Mouse (Mus musculus) heart, embryonic 10.5 days (tissue): ENCODE measurements around the gene Tns3. TPM values are rescaled to one million over a fixed set of nuclear protein-coding genes. Genes with fewer than 3 reads are reported as not detected.

Experiments used
- DNase-seq: peaks from one replicate; pipeline ENCODE4 v3.0.0-alpha.2; 2017; ENCODE audit warnings: low spot score
- H3K27ac ChIP-seq: fragments of 300-500 bp; sonication (generic); 2 replicates; pipeline ENCODE4 v1.5.1; 2016; ENCODE audit warnings: mild to moderate bottlenecking
- H3K27me3 ChIP-seq: fragments of 300-500 bp; sonication (generic); 2 replicates; pipeline ENCODE4 v1.6.1; 2016; ENCODE audit warnings: mild to moderate bottlenecking; ENCODE audit not compliant: poor library complexity, insufficient read depth, severe bottlenecking
- H3K36me3 ChIP-seq: fragments of 300-500 bp; sonication (generic); 2 replicates; pipeline ENCODE4 v1.6.1; 2016; ENCODE audit warnings: mild to moderate bottlenecking, moderate library complexity
- H3K4me1 ChIP-seq: fragments of 300-500 bp; sonication (generic); 2 replicates; pipeline ENCODE4 v1.6.1; 2016; ENCODE audit warnings: mild to moderate bottlenecking
- H3K4me3 ChIP-seq: fragments of 300-500 bp; sonication (generic); 2 replicates; pipeline ENCODE4 v1.5.1; 2016; ENCODE audit warnings: mild to moderate bottlenecking, moderate library complexity
- H3K9me3 ChIP-seq: fragments of 300-500 bp; sonication (generic); 2 replicates; pipeline ENCODE4 v1.6.1; 2016; ENCODE audit warnings: mild to moderate bottlenecking, moderate library complexity
- WGBS: fragments of 180-500 bp; shearing (Covaris S2); methylation state at CpG from one replicate; pipeline ENCODE4 v1.1.7; 2016; 5-methylcytosine and 5-hydroxymethylcytosine counted together
- polyA plus RNA-seq: library from polyadenylated mRNA; unstranded; fragments of >200 nt; fragmentation: Nextera tagmentation; extraction: Ambion mirVana; gene quantifications from 2 replicates; pipeline ENCODE4 v1.2.1, GENCODE M21; 2016

Tns3 gene
- polyA plus RNA-seq, 1 experiment from 2014 or later, result 17.0 TPM

DNA sequence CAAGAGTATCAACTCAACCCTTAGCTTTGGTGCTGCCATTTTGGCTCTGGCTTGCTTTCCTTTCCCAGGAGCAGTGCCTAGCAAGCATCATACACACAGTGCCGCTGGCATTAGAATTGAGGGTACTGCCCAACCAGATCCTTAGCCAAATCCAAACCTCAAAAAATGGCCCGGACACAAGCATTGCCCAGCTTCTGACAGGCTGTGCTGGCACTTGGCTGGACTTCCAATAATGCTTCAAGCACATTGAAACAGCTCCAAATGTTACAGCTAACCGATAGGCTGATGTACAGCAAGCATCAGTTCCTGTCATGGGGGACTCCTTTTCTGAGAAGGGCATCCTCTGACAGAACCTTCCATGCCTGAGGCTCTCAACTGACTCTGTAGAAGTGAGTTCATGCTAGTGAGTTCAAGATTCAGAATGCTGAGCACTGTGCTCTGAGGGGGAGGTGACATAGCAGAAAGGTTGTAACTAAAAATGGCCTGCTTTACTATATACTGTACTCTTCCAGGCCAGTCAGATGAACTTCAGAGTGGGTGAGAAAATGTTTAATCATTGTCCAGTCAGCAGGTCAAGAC lies 201.4 kb downstream of the Tns3 start:
- Histone ChIP-seq H3K4me3 (no peak overlapping the region), H3K27me3 (no peaks in the 10 kb centered on the region), H3K27ac (no peak overlapping the region), H3K36me3 (peaks cover 13% of the 10 kb centered on the region), H3K4me1 (peaks cover 51% of the 10 kb centered on the region), H3K9me3 (no peaks in the 10 kb centered on the region)
- DNase-seq, result no peak
- 82% methylated on average over 3 of the region's 3 CpGs for WGBS

DNA sequence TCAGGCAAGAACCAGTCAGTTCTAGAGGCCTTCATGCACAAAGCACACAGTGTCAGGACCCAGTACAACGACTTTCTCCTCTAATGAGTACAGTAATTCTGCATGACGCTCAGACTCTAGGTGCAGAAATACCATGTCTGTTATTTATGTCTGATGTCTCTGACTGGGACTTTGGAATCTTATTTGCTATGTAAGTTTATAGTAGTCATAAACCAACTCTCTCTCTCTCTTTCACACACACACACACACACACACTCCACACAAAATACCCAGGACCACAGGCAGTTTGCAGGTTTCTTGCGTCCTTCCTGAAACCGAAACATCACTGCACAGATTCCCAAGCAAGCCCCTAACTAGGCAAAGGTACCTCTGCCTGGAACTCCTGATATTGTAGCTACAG lies 203.5 kb downstream of the Tns3 start:
- 85% methylated on average over 4 of the region's 4 CpGs for WGBS
- H3K36me3 ChIP-seq, result peaks cover 13% of the 10 kb centered on the region

DNA sequence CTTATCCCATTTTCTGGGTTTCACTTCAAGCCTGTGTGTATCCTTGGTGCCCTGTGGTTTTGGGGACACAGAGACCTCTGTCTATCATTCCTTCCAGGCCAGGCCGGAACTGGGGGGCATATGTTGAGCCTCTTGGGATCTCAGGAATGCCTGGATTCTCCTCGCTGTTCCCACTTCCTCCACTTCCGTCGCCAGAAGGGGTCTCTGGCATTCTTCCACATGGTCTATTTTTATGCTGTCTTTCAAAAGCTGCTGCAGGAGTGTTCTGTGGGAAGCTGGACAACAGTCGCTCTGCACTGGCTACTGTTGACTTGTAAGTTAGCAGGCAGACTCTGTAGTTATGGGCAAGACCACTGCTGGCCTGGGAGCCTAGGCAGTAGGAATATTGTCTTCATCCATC lies 206.4 kb downstream of the Tns3 start:
- Histone ChIP-seq H3K9me3 (no peaks in the 10 kb centered on the region), H3K4me1 (peaks cover 44% of the 10 kb centered on the region), H3K36me3 (peaks cover 15% of the 10 kb centered on the region), H3K27ac (peak overlapping the region; percentile 80), H3K27me3 (no peaks in the 10 kb centered on the region), H3K4me3 (0 out of 2 replicates have a peak overlapping the region, but pooled peaks have one; percentile 8)
- no peak for DNase-seq
- WGBS, result 10% methylated on average over 5 of the region's 5 CpGs

More for the DNA sequence above, 203.5 kb downstream of the Tns3 start:
- Histone ChIP-seq H3K4me1 (peaks cover 54% of the 10 kb centered on the region), H3K27me3 (no peaks in the 10 kb centered on the region), H3K9me3 (no peaks in the 10 kb centered on the region), H3K4me3 (no peak overlapping the region), H3K27ac (no peak overlapping the region)
- no peak for DNase-seq

DNA sequence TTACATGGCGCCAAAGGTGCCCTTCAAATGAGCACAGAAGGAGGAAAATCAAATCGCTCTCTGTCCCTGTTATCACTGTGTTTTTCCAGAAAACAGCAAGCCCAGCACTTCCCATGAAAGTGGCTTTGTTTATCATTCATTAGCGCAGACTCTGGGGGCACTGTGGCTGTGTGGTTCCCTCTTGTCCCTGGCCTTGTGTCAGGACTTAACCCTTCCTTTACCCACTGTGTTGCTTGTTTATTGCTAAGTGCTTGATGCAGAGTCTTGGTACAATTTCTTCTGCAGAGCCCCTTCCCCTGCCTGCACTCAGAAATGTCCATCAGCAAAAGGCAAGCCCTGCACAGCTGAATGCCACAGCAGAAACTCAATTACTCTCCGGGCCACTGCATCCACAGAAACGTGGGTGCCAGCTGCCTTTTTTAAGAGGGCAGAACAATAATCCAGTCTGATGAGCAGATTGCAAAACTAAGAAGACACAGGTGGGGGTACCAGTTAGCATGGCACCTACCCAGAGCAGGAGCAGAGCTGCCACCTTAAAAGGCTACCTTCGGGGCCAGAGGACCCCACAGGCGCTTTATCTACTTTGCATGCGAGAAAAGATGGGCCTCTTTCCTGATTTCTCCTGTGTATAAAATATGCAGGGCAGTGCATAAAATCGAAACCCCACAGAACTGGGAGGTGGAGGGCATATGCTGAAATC lies 207.6 kb downstream of the Tns3 start:
- Histone ChIP-seq H3K36me3 (peaks cover 9% of the 10 kb centered on the region), H3K27me3 (no peaks in the 10 kb centered on the region), H3K4me3 (no peak overlapping the region), H3K9me3 (no peaks in the 10 kb centered on the region), H3K4me1 (peaks cover 44% of the 10 kb centered on the region), H3K27ac (peak overlapping the region; percentile 59)
- WGBS, result 44% methylated on average over 9 of the region's 9 CpGs
- DNase-seq, result no peak

DNA sequence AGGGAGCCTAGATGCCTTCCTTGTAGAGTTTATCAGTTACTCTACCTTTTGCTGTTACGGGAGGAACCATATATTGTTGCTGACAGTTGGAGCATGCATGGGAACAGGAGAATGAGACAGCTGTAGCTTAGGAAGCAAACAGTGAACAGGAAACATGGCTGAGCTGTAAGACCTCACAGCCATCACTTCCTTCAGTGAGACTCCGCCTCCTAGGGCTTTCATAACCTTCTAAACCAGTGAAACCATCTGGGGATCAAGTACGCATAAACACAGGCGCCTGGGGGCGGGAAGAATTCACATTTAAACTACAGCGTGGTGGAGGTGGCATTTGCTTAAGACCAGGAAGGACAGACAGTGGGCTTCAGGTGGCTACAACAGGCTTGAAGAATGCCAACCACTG lies 208.7 kb downstream of the Tns3 start:
- H3K27ac ChIP-seq, result no peak overlapping the region
- H3K27me3 ChIP-seq, result no peaks in the 10 kb centered on the region
- H3K4me3 ChIP-seq, result no peak overlapping the region
- peaks cover 20% of the 10 kb centered on the region for H3K36me3 ChIP-seq
- no peaks in the 10 kb centered on the region for H3K9me3 ChIP-seq
- 80% methylated on average over 6 of the region's 6 CpGs for WGBS
- no peak for DNase-seq
- peaks cover 44% of the 10 kb centered on the region for H3K4me1 ChIP-seq

DNA sequence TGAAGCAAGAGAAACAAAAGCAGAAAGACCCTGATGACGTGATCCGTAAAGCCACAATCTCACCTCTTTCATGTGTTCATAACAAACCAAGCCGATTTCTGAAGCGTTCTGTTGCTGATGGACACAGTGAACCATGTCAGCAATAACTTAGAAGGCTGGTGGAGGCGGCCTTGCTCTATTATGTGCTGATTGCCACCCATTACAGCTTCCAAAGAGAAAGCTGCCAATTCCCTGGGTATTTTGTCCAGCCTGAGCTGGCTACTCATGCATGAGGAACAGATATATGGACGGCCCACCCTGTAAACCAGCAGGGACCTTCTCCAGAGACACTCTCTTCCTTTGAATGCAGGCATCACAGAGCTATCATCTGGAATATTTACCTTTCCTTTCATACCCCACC lies 211.1 kb downstream of the Tns3 start:
- peaks cover 24% of the 10 kb centered on the region for H3K4me1 ChIP-seq
- H3K27ac ChIP-seq, result no peak overlapping the region
- no peaks in the 10 kb centered on the region for H3K27me3 ChIP-seq
- DNase-seq, result no peak
- WGBS, result 90% methylated on average over 6 of the region's 6 CpGs
- peaks cover 41% of the 10 kb centered on the region for H3K36me3 ChIP-seq
- no peak overlapping the region for H3K4me3 ChIP-seq
- no peaks in the 10 kb centered on the region for H3K9me3 ChIP-seq

DNA sequence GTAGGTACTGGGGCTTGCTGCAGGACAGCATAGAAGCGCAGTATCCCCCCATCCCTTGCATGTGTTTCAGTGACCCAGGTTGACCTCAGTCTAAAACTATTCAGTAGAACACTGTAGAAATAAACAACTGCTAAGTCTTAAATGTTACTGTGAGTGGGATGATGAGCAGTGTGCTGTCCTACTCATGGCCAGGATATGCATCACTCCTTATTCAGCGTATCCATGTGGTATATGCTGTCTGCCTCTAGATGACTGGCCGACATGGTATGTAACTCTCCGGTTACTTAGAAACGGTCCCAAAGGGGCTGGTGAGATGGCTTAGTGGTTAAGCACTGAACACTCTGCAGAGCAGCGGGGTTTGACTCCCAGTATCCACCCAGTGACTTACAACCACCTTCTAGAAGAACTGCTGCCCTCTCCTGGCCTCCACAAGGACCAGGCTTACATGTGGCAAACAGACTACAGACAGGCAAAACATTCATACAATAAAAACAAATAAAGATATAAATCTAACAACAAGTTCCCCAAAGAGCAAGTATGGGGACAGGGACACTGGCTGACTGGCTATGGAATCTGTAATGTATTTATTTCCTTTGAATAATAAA lies 212.6 kb downstream of the Tns3 start:
- Histone ChIP-seq H3K9me3 (no peaks in the 10 kb centered on the region), H3K36me3 (peaks cover 51% of the 10 kb centered on the region), H3K27me3 (no peaks in the 10 kb centered on the region), H3K27ac (no peak overlapping the region), H3K4me3 (no peak overlapping the region), H3K4me1 (peaks cover 18% of the 10 kb centered on the region)
- no peak for DNase-seq
- WGBS, result 84% methylated on average over 6 of the region's 6 CpGs

DNA sequence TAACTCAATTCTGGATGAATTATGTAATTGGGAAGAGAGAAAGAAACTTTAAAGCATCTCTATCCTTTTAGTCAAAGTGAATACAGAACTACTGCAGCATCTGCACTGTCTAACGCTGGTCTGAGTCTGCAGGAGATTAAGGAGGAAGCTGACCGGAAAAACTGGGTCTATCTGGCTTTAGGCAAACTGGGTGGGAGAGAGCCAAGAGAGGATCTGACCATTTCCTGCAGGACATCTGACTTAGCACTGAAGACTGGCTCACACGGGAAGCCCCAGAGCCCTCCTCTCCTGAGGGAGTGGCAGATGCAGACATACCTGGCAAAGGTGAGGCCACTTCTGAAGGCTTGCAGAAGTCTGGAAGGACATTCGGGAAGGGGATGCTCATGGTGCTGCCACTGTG lies 213.8 kb downstream of the Tns3 start:
- Histone ChIP-seq H3K4me3 (no peak overlapping the region), H3K27me3 (no peaks in the 10 kb centered on the region), H3K9me3 (no peaks in the 10 kb centered on the region), H3K27ac (no peak overlapping the region), H3K36me3 (peaks cover 51% of the 10 kb centered on the region), H3K4me1 (peaks cover 15% of the 10 kb centered on the region; the same call in 1 of the 2 replicates)
- 70% methylated on average over 4 of the region's 4 CpGs for WGBS
- DNase-seq, result no peak

DNA sequence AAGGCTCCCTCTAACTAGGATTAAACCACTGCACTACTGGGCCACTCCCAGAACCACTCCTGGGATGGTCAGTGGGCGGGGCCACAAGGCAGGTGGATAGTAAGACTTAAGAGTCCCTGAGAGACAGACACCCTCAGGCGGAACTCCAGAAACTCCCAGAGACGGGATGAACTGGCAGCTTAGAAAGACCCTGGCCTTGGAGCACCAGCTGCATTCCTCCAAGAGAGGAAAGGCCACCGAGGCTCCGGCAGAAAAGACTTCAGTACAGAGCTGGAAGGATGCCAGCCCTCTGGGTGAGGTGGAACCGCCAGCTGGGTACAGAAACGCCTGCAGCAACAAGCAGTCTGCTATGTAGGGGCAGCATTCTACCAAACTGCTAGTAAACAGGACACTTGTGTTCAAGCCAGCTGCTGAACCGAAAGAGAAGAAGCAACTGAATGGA lies 218.4 kb downstream of the Tns3 start:
- Histone ChIP-seq H3K4me3 (no peak overlapping the region), H3K27ac (peak overlapping the region; percentile 18; the same call in 1 of the 2 replicates), H3K9me3 (no peaks in the 10 kb centered on the region), H3K36me3 (peaks cover 71% of the 10 kb centered on the region), H3K27me3 (no peaks in the 10 kb centered on the region), H3K4me1 (peaks cover 19% of the 10 kb centered on the region; the same call in 1 of the 2 replicates)
- DNase-seq, result no peak
- WGBS, result 49% methylated on average over 8 of the region's 8 CpGs

DNA sequence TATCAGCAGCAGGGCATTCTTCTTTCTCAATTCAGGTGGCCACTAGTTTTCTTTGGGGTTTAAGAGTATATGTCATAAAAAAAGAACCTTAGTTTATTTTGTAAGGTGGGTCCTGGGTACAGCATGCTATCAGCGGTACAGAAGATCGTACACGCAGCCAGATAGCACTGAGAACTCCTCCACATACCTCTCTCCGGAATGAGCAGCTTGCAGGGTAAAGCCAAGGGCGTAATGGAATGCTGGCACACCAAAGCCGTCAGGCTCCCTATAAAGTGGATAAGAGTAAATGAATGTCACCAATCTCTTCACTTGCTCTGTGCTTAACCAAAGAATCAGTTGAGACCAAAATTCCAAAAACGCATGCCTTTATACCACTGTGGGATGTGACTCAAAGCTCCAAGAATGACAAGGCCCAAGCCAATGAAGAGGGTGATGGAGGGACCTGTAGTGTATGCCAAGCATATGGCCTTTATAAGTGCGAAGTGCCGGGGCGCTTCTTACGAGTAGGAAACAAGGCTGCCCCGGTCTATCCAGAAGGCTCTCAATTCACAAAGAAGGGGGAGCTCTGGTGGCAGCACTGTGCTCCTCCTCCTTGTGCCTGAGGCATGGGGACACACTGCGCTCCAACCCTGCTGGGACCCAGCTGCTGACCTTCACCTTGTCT lies 219.4 kb downstream of the Tns3 start:
- H3K4me3 ChIP-seq, result no peak overlapping the region
- peaks cover 64% of the 10 kb centered on the region for H3K36me3 ChIP-seq
- peaks cover 19% of the 10 kb centered on the region; the same call in 1 of the 2 replicates for H3K4me1 ChIP-seq
- 80% methylated on average over 13 of the region's 13 CpGs for WGBS
- H3K27me3 ChIP-seq, result no peaks in the 10 kb centered on the region
- no peak overlapping the region for H3K27ac ChIP-seq
- no peak for DNase-seq
- H3K9me3 ChIP-seq, result no peaks in the 10 kb centered on the region

DNA sequence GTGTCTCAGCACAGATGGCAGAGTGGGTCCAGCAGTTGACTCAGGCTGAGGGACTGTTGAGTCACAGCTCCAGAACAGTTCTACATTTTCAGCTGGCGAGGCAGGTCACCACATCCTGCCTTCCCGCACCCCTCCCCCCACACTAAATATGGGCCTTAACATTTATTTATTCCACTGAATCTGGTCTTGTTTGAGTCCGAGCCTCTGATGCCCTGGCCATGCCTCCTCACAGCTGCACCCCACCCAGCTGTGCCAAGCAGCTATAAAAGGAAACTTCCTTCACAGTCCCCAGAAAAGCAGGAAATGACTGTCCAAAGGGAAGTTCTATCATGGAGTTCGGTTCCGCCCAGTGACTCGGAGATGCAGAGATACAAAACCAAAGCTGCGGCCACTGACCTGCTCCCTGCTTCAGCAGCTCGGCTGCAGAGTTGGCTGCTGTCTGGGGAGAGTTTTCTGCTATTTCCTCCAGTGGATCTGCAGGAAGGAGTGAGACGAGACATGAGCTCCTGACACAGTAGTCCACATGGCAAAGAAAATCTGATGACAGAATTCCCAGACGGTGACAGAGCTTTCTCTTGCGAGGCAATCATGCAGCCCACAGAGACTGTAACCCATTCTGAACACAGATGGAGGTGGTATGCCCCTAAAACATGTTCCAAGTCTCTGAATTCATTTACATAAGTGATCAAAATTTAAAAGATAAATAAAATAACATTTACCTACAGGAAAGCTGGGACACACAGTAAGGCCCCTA lies 220.6 kb downstream of the Tns3 start:
- Histone ChIP-seq H3K36me3 (peaks cover 59% of the 10 kb centered on the region), H3K27ac (no peak overlapping the region), H3K4me3 (no peak overlapping the region), H3K27me3 (no peaks in the 10 kb centered on the region), H3K9me3 (no peaks in the 10 kb centered on the region), H3K4me1 (peaks cover 19% of the 10 kb centered on the region; the same call in 1 of the 2 replicates)
- DNase-seq, result no peak
- 58% methylated on average over 11 of the region's 11 CpGs for WGBS

DNA sequence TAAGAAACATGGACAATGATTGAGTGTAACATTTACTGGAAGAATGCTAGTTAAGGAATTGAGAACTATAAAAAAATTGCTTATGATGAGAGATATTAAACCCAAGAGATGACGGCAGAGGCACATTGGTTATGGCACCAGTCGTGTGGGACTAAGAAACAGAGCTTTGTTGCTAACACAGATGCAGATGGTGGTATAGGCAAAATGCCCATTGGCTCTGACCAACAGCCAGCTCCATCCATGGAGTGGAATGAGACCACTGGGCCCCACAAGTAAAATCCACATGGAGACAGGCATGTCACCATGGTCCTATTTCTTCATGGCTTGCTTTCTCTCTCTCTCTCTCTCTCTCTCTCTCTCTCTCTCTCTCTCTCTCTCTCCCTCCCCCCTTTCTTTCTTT lies 223.6 kb downstream of the Tns3 start:
- no peaks in the 10 kb centered on the region for H3K9me3 ChIP-seq
- H3K36me3 ChIP-seq, result peaks cover 72% of the 10 kb centered on the region
- H3K27ac ChIP-seq, result no peak overlapping the region
- no peak for DNase-seq
- no peak overlapping the region for H3K4me3 ChIP-seq
- H3K4me1 ChIP-seq, result peaks cover 5% of the 10 kb centered on the region; the same call in 1 of the 2 replicates
- whole genome bisulfite sequencing, result 94% methylated on average over 2 of the region's 2 CpGs
- H3K27me3 ChIP-seq, result no peaks in the 10 kb centered on the region
